Mouse (Mus musculus) lung, adult 2 months (tissue): ENCODE measurements around the gene Xlr3b. TPM values are rescaled to one million over a fixed set of nuclear protein-coding genes. Genes with fewer than 3 reads are reported as not detected.

Experiments
- polyA plus RNA-seq: library from polyadenylated mRNA; depleted of rRNA; stranded (reverse); fragments of >200 nt; gene quantifications from 2 replicates; pipeline ENCODE4 v1.2.3, GENCODE M21; 2012; rRNA removed

Gene Xlr3b
- polyA plus RNA-seq, 1 experiment, result 2.7 TPM

Other genes with a start within 250 kb of the Xlr3b start
- 2.9 and 5.6 TPM in 2 replicates for gene Zfp185, start 204.9 kb upstream of the Xlr3b start, polyA plus RNA-seq
- not detected in 2 replicates for gene Pnma5, start 155.1 kb upstream of the Xlr3b start, polyA plus RNA-seq
- not detected in 2 replicates for gene Pnma3, start 127.4 kb upstream of the Xlr3b start, polyA plus RNA-seq
- 0.10 TPM in 1 of 2 replicates, not detected in the other for gene Xlr4a, start 109.7 kb upstream of the Xlr3b start, polyA plus RNA-seq
- gene Xlr3a, start 95.1 kb upstream of the Xlr3b start, polyA plus RNA-seq, result 0.82 and 0.98 TPM in 2 replicates
- gene Gm14685, start 75.2 kb upstream of the Xlr3b start, polyA plus RNA-seq, result 0.65 and 0.71 TPM in 2 replicates
- not detected in 2 replicates for gene Xlr5b, start 43.4 kb upstream of the Xlr3b start, polyA plus RNA-seq
- gene DXBay18, start 42.8 kb upstream of the Xlr3b start, polyA plus RNA-seq, result 0.09 TPM in 1 of 2 replicates, not detected in the other
- gene Spin2d, start 15.2 kb upstream of the Xlr3b start, polyA plus RNA-seq, result not detected in 2 replicates
- 0.27 and 0.80 TPM in 2 replicates for gene Xlr4b, start 22.1 kb downstream of the Xlr3b start, polyA plus RNA-seq
- 11.7 and 15.1 TPM in 2 replicates for gene F8a, start 36.1 kb downstream of the Xlr3b start, polyA plus RNA-seq
- 0.08 and 0.79 TPM in 2 replicates for gene Xlr4c, start 50.9 kb downstream of the Xlr3b start, polyA plus RNA-seq
- gene Xlr3c, start 73.2 kb downstream of the Xlr3b start, polyA plus RNA-seq, result not detected in 2 replicates
- gene Xlr5a, start 100.8 kb downstream of the Xlr3b start, polyA plus RNA-seq, result not detected in 2 replicates
- gene Xlr5c, start 100.8 kb downstream of the Xlr3b start, polyA plus RNA-seq, result not detected in 2 replicates
- not detected in 2 replicates for gene Gm45015, start 144.6 kb downstream of the Xlr3b start, polyA plus RNA-seq
- gene Zfp275, start 150.4 kb downstream of the Xlr3b start, polyA plus RNA-seq, result 10.7 and 14.7 TPM in 2 replicates
- 0.05 TPM in 1 of 2 replicates, not detected in the other for gene Gm18336, start 206.5 kb downstream of the Xlr3b start, polyA plus RNA-seq
- gene Zfp92, start 218.9 kb downstream of the Xlr3b start, polyA plus RNA-seq, result 0.06 and 0.32 TPM in 2 replicates
- 1.1 and 115 TPM in 2 replicates for gene Trex2, start 243.1 kb downstream of the Xlr3b start, polyA plus RNA-seq